Mouse (Mus musculus): ENCODE data around the gene Fkbpl.
A peak's percentile ranks its signal among the peaks of the same experiment; 100 is the strongest.

Gene Fkbpl

DNA sequence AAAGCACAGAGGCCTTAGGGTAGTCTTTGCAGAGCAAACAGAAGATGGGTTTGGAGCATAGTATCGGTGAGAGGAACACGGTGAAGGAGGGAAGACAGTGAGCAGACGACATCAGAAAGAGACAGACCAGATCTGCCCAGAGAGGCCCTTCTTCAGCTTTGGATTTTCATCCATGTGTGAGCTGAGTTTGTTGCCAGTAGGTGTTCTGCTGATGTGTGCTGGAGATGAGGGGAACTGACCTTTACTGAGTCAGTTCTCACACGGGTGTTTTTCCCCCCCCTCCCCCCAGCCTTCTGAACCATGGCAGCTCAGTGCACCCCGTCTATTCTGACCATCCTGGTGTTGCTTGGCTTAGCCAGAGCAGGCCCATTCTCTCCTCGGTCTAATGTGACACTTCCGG is 25.7 kb downstream of the Fkbpl start, which contains the start of gene Tnxb:
Gene Tnxb (plus strand): TSS at position 301 of the 400 bp plus-strand sequence.
- DNase-seq (ENCODE audit: low read depth, low spot score): no peak

GRCm38 (mm10) chr17:34671151-34672066 is 26.8 kb downstream of the Fkbpl start:
- no peak for DNase-seq (ENCODE audit: low read depth, low spot score)

GRCm38 (mm10) chr17:34672246-34672792 is 27.8 kb downstream of the Fkbpl start:
- no peak for DNase-seq (ENCODE audit: low read depth, low spot score)

- DNase-seq (ENCODE audit: low read depth, low spot score): no peak
Measured at GRCm38 (mm10) chr17:34673139-34673538, 28.6 kb downstream of the Fkbpl start.

DNA sequence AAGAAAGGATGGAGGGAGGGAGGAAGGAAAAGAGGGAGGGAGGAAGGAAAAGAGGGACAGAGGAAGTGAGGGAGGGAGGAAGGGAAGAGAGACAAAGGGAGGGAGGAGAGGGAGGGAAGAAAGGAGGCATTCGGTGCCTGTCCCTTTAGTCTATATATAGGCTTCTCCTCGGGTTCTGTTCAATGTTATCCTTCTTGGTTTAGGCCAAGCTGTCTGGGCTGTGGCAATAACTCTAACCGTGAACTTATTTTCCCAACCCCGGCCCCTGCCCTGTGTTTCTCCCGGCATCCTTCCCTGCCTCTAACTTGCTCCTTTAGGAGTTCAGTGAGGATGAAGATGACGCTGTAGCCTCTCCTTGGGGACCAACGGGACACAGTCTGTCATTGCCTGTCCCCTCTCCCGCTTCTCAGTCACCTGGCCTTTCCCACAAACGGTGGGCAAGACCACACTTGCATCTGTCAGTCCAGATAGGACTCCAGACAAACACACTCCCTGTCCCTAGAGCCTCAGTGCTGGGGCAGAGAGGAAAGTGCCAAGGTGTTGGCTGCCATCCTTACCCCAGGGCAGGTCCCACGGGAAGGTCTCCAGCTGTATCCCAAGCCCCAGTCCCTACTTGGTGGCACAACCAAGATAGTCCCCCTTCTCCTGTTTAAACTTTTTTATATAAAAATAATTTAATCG is 30.1 kb downstream of the Fkbpl start:
- no peak for DNase-seq (ENCODE audit: low read depth, low spot score)

- DNase-seq (ENCODE audit: low read depth, low spot score): no peak
Measured at GRCm38 (mm10) chr17:34675205-34676092, 30.9 kb downstream of the Fkbpl start.

GRCm38 (mm10) chr17:34676093-34676460 is 31.5 kb downstream of the Fkbpl start:
- no peak for DNase-seq (ENCODE audit: low read depth, low spot score)

DNA sequence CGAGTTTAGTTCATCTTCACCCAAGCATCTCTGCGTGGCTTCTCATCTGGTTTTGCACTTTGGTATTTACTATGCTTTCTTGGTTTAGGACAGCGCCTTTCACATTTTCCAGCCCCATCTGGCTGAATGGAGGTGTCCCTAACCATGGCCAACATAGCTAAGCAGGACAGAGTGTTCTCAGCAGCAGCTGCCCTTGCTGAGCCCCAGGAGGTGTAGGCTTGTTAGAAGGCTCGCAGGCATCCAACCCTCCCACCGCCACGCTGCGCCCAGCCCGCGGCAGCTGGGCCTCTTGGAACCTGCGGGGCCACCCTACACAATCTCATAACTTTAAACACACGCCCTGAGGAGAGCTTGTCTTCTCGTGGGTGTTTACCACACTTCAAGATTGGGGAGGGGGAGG is 32.1 kb downstream of the Fkbpl start:
- no peak for DNase-seq (ENCODE audit: low read depth, low spot score)

GRCm38 (mm10) chr17:34680191-34680590 is 35.6 kb downstream of the Fkbpl start:
- no peak for DNase-seq (ENCODE audit: low read depth, low spot score)

DNA sequence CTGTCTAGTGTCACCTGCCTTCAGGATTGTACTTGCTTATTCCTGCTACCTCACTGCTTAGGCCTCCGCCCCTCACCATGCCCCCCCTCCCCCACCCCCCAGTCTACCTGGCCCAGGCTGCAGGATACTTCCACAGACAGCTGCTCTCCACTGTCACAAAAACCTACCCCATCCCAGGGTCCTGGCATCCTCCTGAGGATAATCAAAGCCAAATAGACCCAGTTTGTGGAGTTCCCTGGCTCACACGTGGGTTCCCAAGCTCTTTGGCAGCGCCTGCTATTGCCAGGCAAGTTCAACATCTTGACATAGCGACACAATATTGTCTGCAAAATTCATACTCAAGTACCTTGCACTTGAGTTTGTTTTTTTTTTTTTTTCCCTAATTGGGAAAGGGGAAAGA is 36.1 kb downstream of the Fkbpl start:
- DNase-seq (ENCODE audit: low read depth, low spot score): peak; percentile 11

- peak; percentile 65 for DNase-seq (ENCODE audit: low read depth, low spot score)
Measured at GRCm38 (mm10) chr17:34681132-34681571, 36.6 kb downstream of the Fkbpl start.

DNA sequence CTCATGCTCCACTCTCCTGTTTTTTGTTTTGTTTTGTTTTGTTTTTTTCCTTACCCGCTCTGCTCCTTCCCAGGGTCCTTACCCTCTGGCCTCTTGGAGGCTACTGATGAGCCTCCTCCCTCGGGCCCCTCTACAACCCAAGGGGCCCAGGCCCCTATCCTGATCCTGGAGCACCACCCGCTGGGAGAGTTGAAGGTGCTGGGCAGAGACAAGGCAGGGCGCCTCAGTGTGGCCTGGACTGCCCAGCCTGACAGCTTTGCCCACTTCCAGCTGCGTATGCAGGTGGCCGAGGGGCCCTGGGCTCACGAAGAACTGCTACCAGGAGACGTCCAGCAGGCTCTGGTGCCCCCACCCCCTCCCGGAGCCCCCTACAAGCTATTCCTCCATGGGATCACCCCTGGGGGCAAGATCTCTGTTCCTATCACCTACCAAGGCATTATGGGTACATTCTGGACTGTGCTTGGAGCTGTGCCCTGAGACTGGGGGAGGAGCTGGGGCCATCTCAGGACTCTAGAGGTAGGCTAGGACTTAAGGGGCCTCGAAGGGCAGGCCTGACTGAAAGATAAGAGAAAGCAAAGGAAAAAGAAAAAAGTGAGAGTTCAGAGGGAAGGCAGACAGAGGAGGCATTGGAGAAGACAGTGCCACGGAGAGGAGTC is 37.4 kb downstream of the Fkbpl start:
- DNase-seq (ENCODE audit: low read depth, low spot score): no peak

DNA sequence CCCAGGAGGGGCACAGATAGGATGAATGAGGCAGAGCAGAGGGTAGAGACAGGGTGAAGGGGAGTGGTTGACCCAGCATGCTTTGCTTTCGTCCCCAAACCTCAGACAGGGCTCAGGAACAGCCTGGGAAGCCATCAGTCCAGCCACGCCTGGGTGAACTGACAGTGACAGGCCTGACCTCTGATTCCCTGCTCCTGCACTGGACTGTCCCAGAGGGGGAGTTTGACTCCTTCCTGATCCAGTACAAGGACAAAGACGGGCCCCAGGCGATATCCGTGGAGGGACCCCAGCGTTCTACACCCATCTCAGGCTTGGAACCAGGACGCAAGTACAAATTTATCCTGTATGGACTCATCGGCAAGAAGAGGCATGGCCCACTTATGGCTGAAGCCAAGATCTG is 38.6 kb downstream of the Fkbpl start:
- no peak for DNase-seq (ENCODE audit: low read depth, low spot score)

DNA sequence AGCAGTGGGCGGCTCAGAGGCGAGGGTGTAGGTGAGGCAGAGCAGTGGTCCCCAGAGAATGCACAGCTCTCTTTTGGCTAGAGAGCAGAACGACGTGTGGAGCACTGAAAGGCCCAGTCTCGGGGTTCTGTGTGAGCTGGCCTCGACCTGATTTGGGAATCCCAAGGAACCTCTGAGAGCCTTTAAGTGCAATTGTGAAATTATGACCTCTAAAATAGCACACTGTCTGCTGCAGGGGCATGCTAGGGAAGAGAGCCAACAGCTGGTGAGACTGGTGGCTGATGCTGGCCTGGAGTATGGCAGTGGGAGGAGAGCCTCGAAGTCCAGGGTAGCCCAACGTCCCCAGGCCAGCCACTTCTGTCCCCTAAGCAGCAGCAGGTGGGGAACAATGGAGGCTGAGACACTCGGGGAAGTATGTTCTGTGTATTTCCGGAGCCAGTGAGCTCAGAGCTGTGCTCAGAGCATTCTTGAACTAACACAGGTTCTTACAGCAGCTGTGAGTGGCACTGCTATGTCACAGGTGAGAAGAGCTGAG is 39.2 kb downstream of the Fkbpl start:
- no peak for DNase-seq (ENCODE audit: low read depth, low spot score)

GRCm38 (mm10) chr17:34684253-34684893 is 39.8 kb downstream of the Fkbpl start:
- no peak for DNase-seq (ENCODE audit: low read depth, low spot score)

GRCm38 (mm10) chr17:34685120-34686110 is 40.9 kb downstream of the Fkbpl start:
- no peak for DNase-seq (ENCODE audit: low read depth, low spot score)

DNA sequence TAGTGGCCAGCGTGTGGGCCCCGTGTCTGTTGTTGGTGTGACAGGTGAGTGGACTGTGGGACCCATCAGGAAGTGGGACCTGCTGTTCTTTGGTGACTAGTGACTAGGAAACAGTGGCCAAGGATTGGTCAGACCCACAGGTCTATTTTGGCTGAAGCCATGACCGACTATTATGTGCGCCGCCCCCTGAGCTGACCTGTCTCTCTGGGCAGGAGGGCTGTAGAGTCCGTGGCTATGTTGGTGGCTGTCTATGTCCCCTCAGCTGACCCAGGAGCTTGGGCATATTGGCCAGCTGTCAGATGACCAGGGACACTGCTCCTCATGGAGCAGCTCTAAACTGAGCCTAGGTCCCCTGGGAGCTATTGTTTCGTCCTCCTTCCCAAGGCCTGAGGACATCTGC is 44.3 kb downstream of the Fkbpl start:
- DNase-seq (ENCODE audit: low read depth, low spot score): no peak

DNA sequence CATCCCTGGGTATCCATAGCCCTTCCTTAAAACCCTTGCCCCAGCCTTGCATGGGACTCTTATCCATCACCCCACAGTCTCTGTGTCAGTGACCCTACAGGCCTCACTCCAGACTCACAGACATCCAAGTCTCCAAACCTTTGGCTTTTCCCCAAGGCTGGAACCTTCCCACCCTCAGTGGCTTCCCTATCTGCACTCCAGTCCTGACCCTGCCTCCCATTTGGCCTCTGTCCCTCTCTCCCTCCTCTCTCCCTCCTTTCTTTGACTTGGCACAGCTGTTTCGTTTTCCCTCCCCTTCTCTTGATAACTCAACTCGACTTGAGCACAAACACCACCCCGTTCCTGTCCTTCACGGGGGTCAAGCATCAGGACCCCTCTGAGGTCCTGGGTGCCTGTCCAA is 45.9 kb downstream of the Fkbpl start:
- DNase-seq (ENCODE audit: low read depth, low spot score): no peak

GRCm38 (mm10) chr17:34692906-34693305 is 48.3 kb downstream of the Fkbpl start:
- no peak for DNase-seq (ENCODE audit: low read depth, low spot score)
